Mouse (Mus musculus): ENCODE measurements at regions not wholly inside any gene's neighbourhood (a gene's known extent, or its start where the extent isn't known, plus 50 kb on each side); places are given as distances from the start of the nearest gene placed in this dataset.

DNA sequence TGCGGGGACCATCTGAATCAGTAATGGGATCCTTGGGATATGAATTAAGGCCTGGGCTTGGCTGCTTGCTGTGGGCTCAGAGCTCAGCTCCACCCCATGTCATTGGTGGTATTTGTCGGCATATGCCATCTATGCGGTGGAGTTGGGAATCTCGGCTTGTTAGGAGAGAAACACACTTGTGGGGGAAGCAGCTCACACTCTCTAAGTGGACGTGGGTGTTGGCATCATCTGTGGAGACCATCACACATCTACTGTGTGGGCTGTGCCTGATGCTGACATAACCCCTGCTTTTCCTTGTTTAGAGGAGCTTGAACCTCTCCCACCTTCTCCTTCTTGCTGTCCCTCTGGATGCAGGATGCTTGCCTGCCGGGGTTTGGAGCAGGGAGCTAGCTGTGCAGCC is 62.9 kb downstream of the Tpra1 start:
- TF ChIP-seq CTCF (IDR thresholded peaks at IDR 0.05; ENCODE audit: extremely low read depth, insufficient read depth, low read length) = no peak
- TF ChIP-seq POLR2A (IDR thresholded peaks at IDR 0.05; ENCODE audit: extremely low read depth, insufficient read depth, low read length) = no peak

Measured in cortical plate, adult 2 months (tissue).